Mouse (Mus musculus): ENCODE results near the gene Neurl4. TPM values are rescaled to one million over a fixed set of nuclear protein-coding genes. Genes with fewer than 3 reads are reported as not detected.
"Not testable (repeated sequence)": the region's sequence is repeated elsewhere in the genome, so short reads cannot be mapped to it uniquely, and the experiment has no call there.

The Neurl4 gene
- polyA plus RNA-seq, 1 experiment = 58.1 TPM

DNA sequence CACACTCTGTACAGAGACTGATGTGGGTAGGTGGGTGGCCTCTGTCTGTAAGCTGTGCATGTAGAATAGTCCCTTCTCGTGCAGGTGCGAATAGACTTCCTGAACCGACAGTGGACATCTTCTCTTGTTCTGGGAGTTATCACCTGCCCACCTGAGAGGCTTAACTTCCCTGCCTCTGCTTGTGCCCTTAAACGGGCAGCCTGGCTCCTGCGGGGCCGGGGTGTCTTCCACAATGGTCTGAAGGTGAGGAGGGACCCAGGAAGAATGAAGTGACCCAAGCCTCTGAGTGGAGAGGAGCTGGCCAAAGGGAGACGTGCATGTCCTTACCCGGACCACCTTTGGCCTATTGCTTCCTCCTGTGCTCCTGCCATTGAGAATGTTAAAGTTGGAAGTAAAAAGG is 9.3 kb downstream of the Neurl4 start:
- H3K4me3 ChIP-seq (replicated peaks; ENCODE audit: extremely low read depth, low read depth, low read length) = no peak overlapping the region
- peaks cover 14% of the 10 kb centered on the region for H3K4me1 ChIP-seq (ENCODE audit: control insufficient read depth, insufficient read depth, low read length)
- TF ChIP-seq POLR2A (IDR thresholded peaks at IDR 0.05; ENCODE audit: borderline replicate concordance, extremely low read depth, low read depth, low read length) (no peak), CTCF (IDR thresholded peaks at IDR 0.05; ENCODE audit: insufficient read depth, low read length) (no peak)
- 94% methylated on average over 8 of the region's 8 CpGs for WGBS
- DNase-seq = no peak

DNA sequence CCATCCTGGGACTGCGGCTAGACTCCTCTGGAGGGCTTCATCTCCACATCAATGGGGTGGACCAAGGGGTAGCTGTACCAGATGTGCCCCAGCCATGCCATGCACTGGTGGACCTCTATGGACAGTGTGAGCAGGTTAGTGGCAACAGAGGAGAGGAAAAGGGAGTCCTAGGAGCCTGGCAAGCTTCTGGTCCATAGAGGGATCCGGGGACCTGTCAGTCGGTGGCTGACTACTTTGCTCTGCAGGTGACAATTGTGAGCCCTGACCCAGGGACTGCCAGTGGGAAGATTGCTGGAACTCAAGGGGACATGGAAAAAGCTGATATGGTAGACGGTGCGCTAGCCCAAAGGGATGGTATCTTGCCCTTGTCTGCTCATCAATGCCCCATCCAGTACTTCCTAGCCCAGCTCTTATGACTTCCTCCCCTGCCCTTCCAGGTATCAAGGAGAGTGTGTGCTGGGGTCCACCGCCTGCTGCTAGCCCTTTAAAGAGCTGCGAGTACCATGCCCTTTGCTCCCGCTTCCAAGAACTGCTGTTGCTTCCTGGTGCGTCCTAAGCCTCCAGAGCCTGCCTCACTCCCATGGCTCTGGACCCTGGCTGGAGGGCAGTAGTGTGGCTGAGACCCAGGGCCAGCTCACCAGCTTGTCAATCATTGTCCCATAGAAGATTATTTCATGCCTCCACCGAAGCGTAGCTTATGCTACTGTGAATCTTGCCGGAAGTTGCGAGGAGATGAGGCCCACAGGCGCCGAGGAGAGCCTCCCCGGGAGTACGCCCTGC is 10.1 kb downstream of the Neurl4 start:
- WGBS = 94% methylated on average over 17 of the region's 17 CpGs
- Histone ChIP-seq H3K4me1 (ENCODE audit: control insufficient read depth, insufficient read depth, low read length) (peaks cover 18% of the 10 kb centered on the region), H3K4me3 (replicated peaks; ENCODE audit: extremely low read depth, low read depth, low read length) (no peak overlapping the region)
- DNase-seq = no peak
- TF ChIP-seq CTCF (IDR thresholded peaks at IDR 0.05; ENCODE audit: insufficient read depth, low read length) (no peak), POLR2A (IDR thresholded peaks at IDR 0.05; ENCODE audit: borderline replicate concordance, extremely low read depth, low read depth, low read length) (no peak)

DNA sequence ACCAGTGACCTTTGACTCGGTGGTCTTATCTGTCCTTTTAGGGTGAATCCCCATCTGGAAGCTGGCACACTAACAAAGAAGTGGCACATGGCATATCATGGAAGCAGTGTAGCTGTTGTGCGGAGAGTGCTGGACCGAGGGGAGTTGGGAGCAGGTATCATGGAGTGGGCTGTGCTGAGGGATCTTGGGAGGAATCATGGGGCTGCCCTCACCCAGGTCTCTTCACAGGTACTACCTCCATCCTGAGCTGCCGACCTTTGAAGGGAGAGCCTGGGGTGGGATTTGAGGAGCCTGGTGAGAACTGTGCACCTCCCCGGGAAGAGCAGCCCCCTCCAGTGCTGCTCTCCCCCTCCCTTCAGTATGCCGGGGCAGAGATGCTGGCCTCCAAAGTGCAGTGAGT is 10.8 kb downstream of the Neurl4 start:
- TF ChIP-seq CTCF (IDR thresholded peaks at IDR 0.05; ENCODE audit: insufficient read depth, low read length) (no peak), POLR2A (IDR thresholded peaks at IDR 0.05; ENCODE audit: borderline replicate concordance, extremely low read depth, low read depth, low read length) (no peak)
- H3K4me1 ChIP-seq (ENCODE audit: control insufficient read depth, insufficient read depth, low read length) = peaks cover 18% of the 10 kb centered on the region
- 83% methylated on average over 6 of the region's 6 CpGs for WGBS
- H3K4me3 ChIP-seq (replicated peaks; ENCODE audit: extremely low read depth, low read depth, low read length) = no peak overlapping the region
- no peak for DNase-seq

DNA sequence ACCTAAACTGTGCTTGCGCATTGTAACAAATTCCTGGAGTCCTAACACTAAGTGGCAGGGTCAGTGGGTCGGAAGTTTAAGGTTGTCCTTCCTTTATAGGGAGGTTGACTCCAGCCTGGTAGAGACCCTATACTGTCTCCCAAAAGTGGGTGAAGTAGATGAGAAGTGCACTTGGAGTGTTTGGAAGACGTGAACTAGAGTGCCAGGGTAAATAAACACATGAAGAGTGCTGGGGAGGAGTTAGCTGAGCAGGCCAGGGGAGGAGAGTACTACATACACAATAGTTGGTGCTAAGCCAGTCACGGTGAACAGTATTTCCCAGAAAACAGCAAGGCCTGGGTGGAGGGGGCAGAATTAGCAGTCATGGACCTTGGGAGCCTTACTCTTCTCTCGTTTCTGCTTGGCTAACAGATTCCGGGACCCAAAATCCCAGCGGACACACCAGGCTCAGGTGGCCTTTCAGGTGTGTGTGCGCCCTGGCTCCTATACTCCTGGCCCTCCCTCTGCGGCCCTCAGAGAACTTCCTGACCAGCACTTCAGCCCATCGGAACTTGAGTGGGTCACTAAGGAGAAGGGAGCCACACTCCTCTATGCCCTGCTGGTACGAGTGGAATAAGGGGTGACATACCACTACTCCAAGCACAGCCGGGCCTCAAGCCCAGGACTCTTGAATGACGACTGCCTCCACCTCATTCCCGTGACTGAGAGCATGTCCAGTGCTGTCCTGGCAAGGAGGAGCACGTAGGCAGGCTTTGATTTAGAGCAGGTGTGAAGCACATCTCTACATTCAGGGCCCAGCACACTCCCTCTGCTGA is 12.1 kb downstream of the Neurl4 start:
- 52% methylated on average over 15 of the region's 15 CpGs for WGBS

DNA sequence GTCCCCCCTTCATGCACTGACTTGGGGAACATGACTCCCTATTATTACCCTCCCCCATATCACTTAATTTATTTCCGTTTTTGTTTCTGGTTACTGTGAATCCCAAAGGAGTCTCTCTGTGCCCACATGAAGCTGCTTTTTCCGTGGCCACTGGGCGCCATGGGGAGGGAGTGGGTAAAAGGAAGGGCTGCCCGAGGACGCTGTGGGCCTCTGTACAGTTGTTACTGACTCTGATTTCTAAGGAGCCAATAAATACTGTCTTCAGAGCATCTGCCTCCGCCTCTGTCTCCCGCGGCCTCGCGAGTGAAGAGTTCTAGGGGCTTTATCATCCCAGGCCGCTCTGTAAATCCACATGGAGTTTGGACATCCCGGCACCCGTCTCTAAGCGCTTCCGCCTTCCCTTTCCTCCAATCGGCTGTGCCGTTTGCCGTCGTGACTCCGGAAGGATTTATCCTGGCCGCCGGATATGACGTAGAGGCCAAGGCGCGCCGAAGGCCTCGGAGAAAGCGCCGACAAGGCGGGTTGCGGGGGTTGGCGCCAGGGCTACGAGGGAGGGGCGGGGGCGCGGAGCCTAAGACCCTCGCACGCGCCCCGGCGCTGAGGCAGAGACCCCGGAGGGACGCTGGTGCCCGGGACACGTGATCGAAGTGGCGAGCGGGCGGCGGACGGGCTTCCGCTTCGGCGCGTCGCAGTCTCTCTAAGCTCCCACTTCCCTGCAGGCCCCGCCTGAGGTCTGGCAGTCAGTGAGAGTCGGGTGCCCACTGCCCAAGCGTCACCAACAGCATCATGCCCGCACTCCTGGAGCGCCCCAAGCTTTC is 12.9 kb downstream of the Neurl4 start, which contains the start of gene Gps2:
Gene Gps2 (plus strand): TSS at position 335 of the 818 bp plus-strand sequence.
- Histone ChIP-seq H3K4me1 (ENCODE audit: control insufficient read depth, insufficient read depth, low read length) (peaks cover 18% of the 10 kb centered on the region), H3K4me3 (replicated peaks; ENCODE audit: extremely low read depth, low read depth, low read length) (peak within 1 kb of the TSS; percentile 88)
- peak; percentile 92 for DNase-seq
- TF ChIP-seq CTCF (IDR thresholded peaks at IDR 0.05; ENCODE audit: insufficient read depth, low read length) (no peak), POLR2A (IDR thresholded peaks at IDR 0.05; ENCODE audit: borderline replicate concordance, extremely low read depth, low read depth, low read length) (peak; percentile 50; the same call in 1 of the 2 replicates)
- 1% methylated on average over 61 of the region's 61 CpGs for WGBS

More for the DNA sequence above, 12.1 kb downstream of the Neurl4 start:
- TF ChIP-seq CTCF (IDR thresholded peaks at IDR 0.05; ENCODE audit: insufficient read depth, low read length) (no peak), POLR2A (IDR thresholded peaks at IDR 0.05; ENCODE audit: borderline replicate concordance, extremely low read depth, low read depth, low read length) (peak; percentile 31; the same call in 1 of the 2 replicates)
- DNase-seq = peak; percentile 63
- peaks cover 18% of the 10 kb centered on the region for H3K4me1 ChIP-seq (ENCODE audit: control insufficient read depth, insufficient read depth, low read length)
- H3K4me3 ChIP-seq (replicated peaks; ENCODE audit: extremely low read depth, low read depth, low read length) = peak overlapping the region; percentile 76

DNA sequence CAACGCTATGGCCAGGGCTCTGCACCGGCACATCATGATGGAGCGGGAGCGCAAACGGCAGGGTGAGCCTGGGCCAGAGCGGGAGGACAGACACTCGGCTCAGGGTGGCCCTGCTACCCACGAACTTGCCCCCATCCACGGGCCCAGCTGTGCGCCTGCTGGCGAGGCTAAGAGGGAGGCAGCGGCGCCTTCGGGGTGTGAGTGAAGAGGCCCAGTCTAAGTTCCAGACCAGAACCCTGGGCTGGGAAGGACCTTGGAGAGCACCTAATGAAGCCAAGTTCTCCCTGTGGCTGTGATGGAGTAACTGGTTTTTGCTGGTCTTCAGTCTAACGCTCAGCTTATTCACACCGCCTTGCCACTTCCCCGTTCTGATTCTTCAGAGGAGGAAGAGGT is 13.5 kb downstream of the Neurl4 start:
- DNase-seq = no peak
- peaks cover 22% of the 10 kb centered on the region for H3K4me1 ChIP-seq (ENCODE audit: control insufficient read depth, insufficient read depth, low read length)
- 2% methylated on average over 17 of the region's 17 CpGs for WGBS
- peak overlapping the region; percentile 88 for H3K4me3 ChIP-seq (replicated peaks; ENCODE audit: extremely low read depth, low read depth, low read length)
- TF ChIP-seq POLR2A (IDR thresholded peaks at IDR 0.05; ENCODE audit: borderline replicate concordance, extremely low read depth, low read depth, low read length) = no peak
- TF ChIP-seq CTCF (IDR thresholded peaks at IDR 0.05; ENCODE audit: insufficient read depth, low read length) = no peak

DNA sequence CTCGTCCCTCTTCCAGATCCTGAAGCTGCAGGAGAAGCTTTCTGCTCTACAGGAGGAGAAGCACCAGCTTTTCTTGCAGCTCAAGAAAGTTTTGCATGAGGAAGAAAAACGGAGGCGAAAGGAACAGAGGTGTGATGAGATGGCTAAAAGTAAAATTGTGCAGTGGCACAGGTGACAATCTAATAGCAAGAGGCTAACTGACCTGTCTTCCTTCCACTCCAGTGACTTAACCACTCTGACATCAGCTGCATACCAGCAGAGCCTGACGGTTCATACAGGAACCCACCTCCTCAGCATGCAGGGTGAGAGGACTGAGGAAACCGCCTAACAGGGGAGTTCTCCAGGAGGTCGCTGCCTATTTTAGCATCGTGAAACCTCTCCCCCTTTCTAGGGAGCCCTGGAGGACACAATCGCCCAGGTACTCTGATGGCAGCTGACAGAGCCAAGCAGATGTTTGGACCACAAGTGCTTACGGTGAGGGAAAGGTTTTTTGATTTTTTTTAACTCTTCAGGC is 14.1 kb downstream of the Neurl4 start:
- TF ChIP-seq CTCF (IDR thresholded peaks at IDR 0.05; ENCODE audit: insufficient read depth, low read length) (no peak), POLR2A (IDR thresholded peaks at IDR 0.05; ENCODE audit: borderline replicate concordance, extremely low read depth, low read depth, low read length) (no peak)
- DNase-seq = no peak
- 33% methylated on average over 9 of the region's 9 CpGs for WGBS
- H3K4me1 ChIP-seq (ENCODE audit: control insufficient read depth, insufficient read depth, low read length) = peaks cover 22% of the 10 kb centered on the region
- peak overlapping the region; percentile 88 for H3K4me3 ChIP-seq (replicated peaks; ENCODE audit: extremely low read depth, low read depth, low read length)

DNA sequence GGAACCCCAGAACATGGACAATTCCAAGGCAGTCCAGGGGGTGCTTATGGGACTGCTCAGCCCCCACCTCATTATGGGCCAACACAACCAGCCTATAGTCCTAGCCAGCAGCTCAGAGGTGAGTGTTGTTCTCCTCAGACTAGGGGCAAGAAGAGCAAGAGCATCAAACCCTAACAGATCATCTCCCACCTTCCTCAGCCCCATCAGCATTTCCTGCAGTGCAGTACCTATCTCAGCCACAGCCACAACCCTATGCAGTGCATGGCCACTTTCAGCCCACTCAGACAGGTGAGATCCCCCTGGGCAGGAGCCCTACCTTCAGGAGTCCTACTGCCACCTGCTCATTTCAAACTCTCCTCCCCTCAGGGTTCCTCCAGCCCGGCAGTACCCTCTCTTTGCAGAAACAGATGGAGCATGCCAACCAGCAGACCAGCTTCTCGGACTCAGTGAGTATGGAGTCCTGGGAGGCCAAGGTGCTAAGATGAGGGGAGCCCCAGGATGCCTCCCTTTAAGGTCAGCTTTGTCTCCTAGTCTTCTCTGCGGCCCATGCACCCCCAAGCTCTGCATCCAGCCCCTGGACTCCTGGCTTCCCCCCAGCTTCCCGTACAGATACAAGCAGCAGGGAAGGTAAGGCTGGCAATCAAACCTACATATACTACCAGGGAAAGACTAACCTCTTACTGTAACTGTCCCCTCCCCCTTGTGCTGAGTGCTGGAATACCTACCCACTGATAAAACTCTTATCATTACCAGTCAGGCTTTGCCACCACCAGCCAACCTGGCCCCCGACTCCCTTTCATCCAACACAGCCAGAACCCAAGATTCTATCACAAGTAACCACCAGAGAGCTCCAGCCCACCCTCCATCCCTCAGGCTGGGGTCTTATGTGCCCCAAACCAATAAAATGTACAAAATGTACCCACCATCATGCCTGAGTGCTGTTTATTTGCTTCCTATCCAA is 15.1 kb downstream of the Neurl4 start:
- TF ChIP-seq CTCF (IDR thresholded peaks at IDR 0.05; ENCODE audit: insufficient read depth, low read length) (no peak), POLR2A (IDR thresholded peaks at IDR 0.05; ENCODE audit: borderline replicate concordance, extremely low read depth, low read depth, low read length) (no peak)
- Histone ChIP-seq H3K4me1 (ENCODE audit: control insufficient read depth, insufficient read depth, low read length) (peaks cover 22% of the 10 kb centered on the region), H3K4me3 (replicated peaks; ENCODE audit: extremely low read depth, low read depth, low read length) (no peak overlapping the region)
- no peak for DNase-seq
- 66% methylated on average over 5 of the region's 5 CpGs for WGBS

DNA sequence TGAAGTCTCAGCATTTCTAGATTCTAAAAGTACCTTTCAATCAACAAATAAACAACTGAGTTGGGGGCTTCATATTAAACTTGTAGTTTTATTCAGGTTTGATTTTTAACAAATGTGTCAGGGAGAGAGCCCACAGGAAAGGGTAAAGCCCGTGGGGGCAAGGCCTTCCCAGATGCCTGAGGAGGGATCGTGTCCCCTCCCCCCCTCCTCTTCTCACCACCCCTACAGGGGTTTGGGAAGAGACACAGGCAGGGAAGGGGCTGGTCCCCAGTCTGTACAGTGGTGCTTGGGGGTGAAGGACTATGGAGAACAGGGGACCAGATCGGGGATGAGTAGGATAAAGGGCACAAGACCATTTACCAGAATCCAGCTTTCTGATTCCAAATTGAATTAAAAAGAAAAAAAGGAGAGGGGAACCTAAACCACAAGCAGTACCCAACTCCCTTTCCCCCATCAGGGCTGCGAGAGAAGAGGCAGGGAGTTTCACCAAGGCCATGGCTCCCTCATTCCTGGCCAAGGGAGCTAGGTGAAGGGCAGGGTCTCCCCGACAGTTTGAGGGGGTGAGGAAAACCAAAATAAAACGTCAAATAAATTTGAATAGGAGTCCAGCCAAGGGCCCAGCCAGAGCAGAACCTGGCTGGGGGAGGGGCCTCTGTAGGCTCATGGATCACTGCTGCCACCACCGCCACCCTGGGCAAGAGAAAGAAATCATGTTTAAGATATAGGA is 15.9 kb downstream of the Neurl4 start:
- H3K4me3 ChIP-seq (replicated peaks; ENCODE audit: extremely low read depth, low read depth, low read length); DNase-seq: not testable (repeated sequence)
- peaks cover 22% of the 10 kb centered on the region for H3K4me1 ChIP-seq (ENCODE audit: control insufficient read depth, insufficient read depth, low read length)
- 52% methylated on average over 7 of the region's 7 CpGs for WGBS
